Mouse (Mus musculus): ENCODE data around the gene Gm29666.
A peak's percentile ranks its signal among the peaks of the same experiment; 100 is the strongest.

DNA sequence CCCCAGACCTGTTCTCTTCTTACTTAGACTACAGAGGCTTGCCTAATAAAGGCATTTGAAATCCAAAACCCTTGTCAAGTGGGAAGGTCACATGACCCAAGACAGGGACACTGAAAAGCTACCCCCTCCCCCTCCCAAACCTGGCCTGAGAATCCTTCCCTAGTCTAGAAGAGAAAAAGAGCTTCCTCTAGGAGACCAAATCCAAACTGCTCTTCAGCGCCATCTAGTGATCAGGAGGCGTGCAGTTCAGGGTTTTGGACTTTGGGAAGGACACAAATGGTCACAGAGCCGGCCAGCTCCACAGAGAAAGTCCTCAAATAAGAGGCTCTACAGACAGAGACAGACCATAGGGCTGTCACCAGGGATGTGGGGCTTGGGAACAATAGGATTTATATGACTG lies 28.2 kb downstream of the Gm29666 start:
- TF ChIP-seq POLR2A (IDR thresholded peaks at IDR 0.05; ENCODE audit: insufficient read depth, low read depth, low read length) (no peak), CTCF (IDR thresholded peaks at IDR 0.05; ENCODE audit: insufficient read depth, low read depth, low read length) (peak; percentile 34; the same call in 1 of the 2 replicates)

Data from olfactory bulb, adult 2 months (tissue).